Mouse (Mus musculus) ES-Bruce4 (cell line): Measurements from ENCODE around the gene Xpc. TPM values are rescaled to one million over a fixed set of nuclear protein-coding genes. Genes with fewer than 3 reads are reported as not detected.

ENCODE experiments used
- H3K27ac ChIP-seq: 2 replicates; pipeline ENCODE4 v1.5.1; 2012; ENCODE audit warnings: low read length, inconsistent platforms; ENCODE audit not compliant: insufficient read depth
- H3K27me3 ChIP-seq: 2 replicates; pipeline ENCODE4 v1.6.1; 2012; ENCODE audit warnings: mild to moderate bottlenecking, low read length, inconsistent platforms; ENCODE audit not compliant: control insufficient read depth, poor library complexity, insufficient read depth, severe bottlenecking
- H3K36me3 ChIP-seq: 2 replicates; pipeline ENCODE4 v1.6.1; 2012; ENCODE audit warnings: inconsistent platforms, mild to moderate bottlenecking, low read length, moderate library complexity; ENCODE audit not compliant: control insufficient read depth, poor library complexity, insufficient read depth, severe bottlenecking
- H3K4me1 ChIP-seq: one replicate; pipeline ENCODE4 v1.8.1; 2011; ENCODE audit warnings: low read length; ENCODE audit not compliant: control insufficient read depth, insufficient read depth
- H3K4me3 ChIP-seq: 2 replicates; pipeline ENCODE4 v1.5.1; 2011; ENCODE audit warnings: low read depth, mild to moderate bottlenecking, low read length
- H3K9ac ChIP-seq: 2 replicates; pipeline ENCODE4 v1.6.1; 2012; ENCODE audit warnings: low read depth, mild to moderate bottlenecking, inconsistent platforms; ENCODE audit not compliant: poor library complexity, severe bottlenecking
- H3K9me3 ChIP-seq: replicated peaks from 2 replicates; pipeline ENCODE4 v1.6.1; 2012; ENCODE audit warnings: mild to moderate bottlenecking, low read length, inconsistent platforms; ENCODE audit not compliant: control insufficient read depth, poor library complexity, insufficient read depth, severe bottlenecking
- CTCF ChIP-seq: IDR thresholded peaks from one replicate; pipeline ENCODE4 v1.8.1; 2011; ENCODE audit warnings: low read depth, low read length
- EP300 ChIP-seq: IDR thresholded peaks from 2 replicates; pipeline ENCODE4 v1.6.1; 2011; ENCODE audit warnings: low read depth, low read length; ENCODE audit not compliant: insufficient read depth
- POLR2A ChIP-seq: IDR thresholded peaks from one replicate; pipeline ENCODE4 v1.8.1; 2011; ENCODE audit warnings: low read length; ENCODE audit not compliant: insufficient read depth
- polyA plus RNA-seq: library from polyadenylated mRNA; stranded (reverse); fragments of >200 nt; gene quantifications from 2 replicates; pipeline ENCODE4 v1.2.4, GENCODE M21; 2011; ENCODE audit warnings: low read depth; ENCODE audit not compliant: missing spikeins, insufficient read depth, insufficient read length

The Xpc gene
- polyA plus RNA-seq, 1 experiment = 16.5 TPM

DNA sequence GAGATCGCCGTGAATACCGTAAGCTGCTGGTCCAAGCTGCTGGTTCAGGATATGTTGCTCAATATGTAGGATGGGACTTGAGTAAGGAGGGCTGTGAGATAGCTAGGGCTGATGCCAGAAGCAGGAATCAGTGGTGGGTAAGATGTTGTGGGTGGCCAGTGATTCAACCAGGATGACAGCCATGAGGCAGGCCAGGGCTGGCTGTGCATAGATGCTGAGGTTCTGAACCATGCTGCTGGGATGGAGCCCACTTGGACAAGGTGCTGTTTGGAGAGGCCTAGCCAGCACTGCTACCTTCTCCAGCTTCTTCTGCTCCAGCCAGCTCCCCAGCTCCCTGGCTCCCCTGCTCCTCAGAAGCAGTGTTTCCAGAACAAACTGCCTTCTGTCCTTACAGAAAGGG is 36.0 kb upstream of the Xpc start:
- H3K36me3 ChIP-seq = no peaks in the 10 kb centered on the region
- H3K9me3 ChIP-seq = no peaks in the 10 kb centered on the region
- H3K27me3 ChIP-seq = no peaks in the 10 kb centered on the region
- H3K9ac ChIP-seq = no peak overlapping the region
- H3K27ac ChIP-seq = no peak overlapping the region
- no peaks in the 10 kb centered on the region for H3K4me1 ChIP-seq
- H3K4me3 ChIP-seq = no peak overlapping the region
- no peak for TF ChIP-seq POLR2A
- no peak for TF ChIP-seq EP300
- TF ChIP-seq CTCF = no peak

- H3K36me3 ChIP-seq = no peaks in the 10 kb centered on the region
- no peaks in the 10 kb centered on the region for H3K4me1 ChIP-seq
- no peak overlapping the region for H3K27ac ChIP-seq
- TF ChIP-seq EP300 (no peak), CTCF (no peak), POLR2A (no peak)
- no peak overlapping the region for H3K9ac ChIP-seq
- no peaks in the 10 kb centered on the region for H3K27me3 ChIP-seq
- no peaks in the 10 kb centered on the region for H3K9me3 ChIP-seq
- no peak overlapping the region for H3K4me3 ChIP-seq
These were observed 33.9 kb upstream of the Xpc start for GRCm38 (mm10) chr6:91549621-91550020.

GRCm38 (mm10) chr6:91547313-91547712 is 31.6 kb upstream of the Xpc start:
- H3K9me3 ChIP-seq = no peaks in the 10 kb centered on the region
- TF ChIP-seq EP300 = no peak
- no peak for TF ChIP-seq POLR2A
- no peak for TF ChIP-seq CTCF
- no peaks in the 10 kb centered on the region for H3K36me3 ChIP-seq
- no peak overlapping the region for H3K9ac ChIP-seq
- H3K27me3 ChIP-seq = no peaks in the 10 kb centered on the region
- no peak overlapping the region for H3K4me3 ChIP-seq
- H3K4me1 ChIP-seq = no peaks in the 10 kb centered on the region
- no peak overlapping the region for H3K27ac ChIP-seq

- no peaks in the 10 kb centered on the region for H3K27me3 ChIP-seq
- no peaks in the 10 kb centered on the region for H3K4me1 ChIP-seq
- no peak for TF ChIP-seq POLR2A
- TF ChIP-seq CTCF = no peak
- no peak for TF ChIP-seq EP300
These were observed 30.7 kb upstream of the Xpc start for GRCm38 (mm10) chr6:91546241-91546884.

DNA sequence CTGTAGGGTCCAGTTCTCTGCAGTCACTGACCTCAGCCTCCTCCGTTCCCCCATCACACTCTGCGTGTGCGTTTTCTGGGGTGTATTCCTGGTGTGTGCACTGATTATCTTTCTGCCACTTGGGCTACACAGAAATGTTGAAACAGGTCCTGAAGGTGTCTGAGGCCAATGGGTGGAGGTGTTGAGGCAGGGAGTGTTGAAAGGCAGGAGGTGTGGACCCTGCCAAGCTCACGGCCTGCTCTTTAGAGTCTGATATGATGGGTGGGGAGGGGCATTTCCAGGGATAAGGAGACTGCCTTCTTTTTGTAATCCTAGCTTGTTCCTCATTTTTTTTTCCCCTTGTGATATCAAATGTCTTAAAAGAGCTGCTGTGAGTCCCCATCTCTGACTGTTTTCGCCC is 27.4 kb upstream of the Xpc start:
- Histone ChIP-seq H3K27me3 (no peaks in the 10 kb centered on the region), H3K9me3 (no peaks in the 10 kb centered on the region), H3K9ac (no peak overlapping the region), H3K36me3 (no peaks in the 10 kb centered on the region), H3K27ac (no peak overlapping the region), H3K4me1 (no peaks in the 10 kb centered on the region), H3K4me3 (no peak overlapping the region)
- TF ChIP-seq EP300 (no peak), POLR2A (no peak), CTCF (no peak)

More at GRCm38 (mm10) chr6:91546241-91546884, 30.7 kb upstream of the Xpc start:
- Histone ChIP-seq H3K4me3 (no peak overlapping the region), H3K9me3 (no peaks in the 10 kb centered on the region), H3K36me3 (no peaks in the 10 kb centered on the region), H3K9ac (no peak overlapping the region), H3K27ac (no peak overlapping the region)

GRCm38 (mm10) chr6:91541276-91541675 is 25.6 kb upstream of the Xpc start:
- Histone ChIP-seq H3K27me3 (no peaks in the 10 kb centered on the region), H3K4me3 (no peak overlapping the region), H3K36me3 (no peaks in the 10 kb centered on the region), H3K27ac (no peak overlapping the region), H3K9ac (no peak overlapping the region), H3K4me1 (no peaks in the 10 kb centered on the region), H3K9me3 (no peaks in the 10 kb centered on the region)
- TF ChIP-seq POLR2A (no peak), CTCF (no peak)
